Mouse (Mus musculus): ENCODE data around the gene Carnmt1.

Gene Carnmt1

DNA sequence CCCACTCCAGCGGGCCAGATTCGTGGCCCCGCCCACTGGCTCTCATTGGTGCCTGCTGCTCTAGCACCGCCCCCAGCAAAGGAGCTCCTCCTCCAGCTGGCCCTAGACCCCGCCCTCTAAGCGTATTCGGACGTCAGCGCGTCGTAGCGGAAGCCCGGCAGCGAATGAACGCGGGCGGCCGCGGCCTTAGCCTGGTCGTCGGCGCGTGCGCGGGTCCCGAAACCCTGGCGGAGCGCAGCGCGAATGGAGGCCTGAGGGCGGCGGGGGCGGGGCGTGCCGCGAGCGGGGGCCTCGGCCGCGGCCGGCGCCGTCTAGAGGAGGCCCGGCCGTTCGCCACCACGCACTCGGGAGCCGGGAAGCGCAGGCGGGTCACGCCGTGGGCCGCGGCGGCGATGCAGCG lies at the start of gene Carnmt1:
Gene Carnmt1, plus strand, starts transcription at position 157 of the 400 bp plus-strand sequence.
- peak; percentile 99 for DNase-seq

DNA sequence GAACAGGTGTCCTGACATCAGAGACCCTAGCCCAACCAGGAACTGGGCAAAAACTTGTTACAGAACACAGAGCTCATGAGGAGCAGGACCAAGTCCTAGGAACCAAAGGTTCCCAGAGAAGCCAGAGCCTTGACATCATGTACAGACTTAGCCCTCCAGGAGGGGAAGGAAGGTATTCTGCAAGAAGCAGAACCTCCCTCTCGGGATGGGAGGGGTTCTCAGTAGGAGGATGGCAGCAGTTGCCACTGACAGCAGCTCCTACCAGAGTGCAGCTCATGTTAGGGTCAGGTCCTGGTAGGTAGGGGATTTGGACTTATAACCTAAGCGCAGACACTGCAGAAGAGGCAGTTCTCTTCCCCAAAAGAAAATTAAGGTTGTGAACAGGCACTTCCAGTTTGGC lies 46.7 kb upstream of the Carnmt1 start:
- DNase-seq = no peak

DNA sequence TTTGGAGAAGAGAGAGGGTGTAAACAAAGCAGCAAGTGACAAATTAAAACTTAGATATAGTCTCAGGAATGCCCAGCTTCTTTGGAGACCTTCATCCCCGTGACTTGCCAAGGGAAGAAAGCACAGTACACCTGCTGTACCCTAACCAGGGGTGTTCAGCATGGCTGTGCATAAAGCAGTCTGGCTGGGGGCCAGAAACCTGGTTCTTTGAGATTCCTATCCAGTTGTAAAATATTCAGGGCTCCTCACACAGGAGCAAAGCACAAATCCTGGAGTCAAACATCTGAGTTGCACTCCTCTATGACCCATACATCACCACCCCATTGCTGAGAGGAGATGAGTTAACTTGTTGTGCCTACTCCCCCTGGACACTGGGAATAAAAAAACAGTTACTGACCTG lies 41.0 kb upstream of the Carnmt1 start:
- peak; percentile 94 to 97 for DNase-seq

DNA sequence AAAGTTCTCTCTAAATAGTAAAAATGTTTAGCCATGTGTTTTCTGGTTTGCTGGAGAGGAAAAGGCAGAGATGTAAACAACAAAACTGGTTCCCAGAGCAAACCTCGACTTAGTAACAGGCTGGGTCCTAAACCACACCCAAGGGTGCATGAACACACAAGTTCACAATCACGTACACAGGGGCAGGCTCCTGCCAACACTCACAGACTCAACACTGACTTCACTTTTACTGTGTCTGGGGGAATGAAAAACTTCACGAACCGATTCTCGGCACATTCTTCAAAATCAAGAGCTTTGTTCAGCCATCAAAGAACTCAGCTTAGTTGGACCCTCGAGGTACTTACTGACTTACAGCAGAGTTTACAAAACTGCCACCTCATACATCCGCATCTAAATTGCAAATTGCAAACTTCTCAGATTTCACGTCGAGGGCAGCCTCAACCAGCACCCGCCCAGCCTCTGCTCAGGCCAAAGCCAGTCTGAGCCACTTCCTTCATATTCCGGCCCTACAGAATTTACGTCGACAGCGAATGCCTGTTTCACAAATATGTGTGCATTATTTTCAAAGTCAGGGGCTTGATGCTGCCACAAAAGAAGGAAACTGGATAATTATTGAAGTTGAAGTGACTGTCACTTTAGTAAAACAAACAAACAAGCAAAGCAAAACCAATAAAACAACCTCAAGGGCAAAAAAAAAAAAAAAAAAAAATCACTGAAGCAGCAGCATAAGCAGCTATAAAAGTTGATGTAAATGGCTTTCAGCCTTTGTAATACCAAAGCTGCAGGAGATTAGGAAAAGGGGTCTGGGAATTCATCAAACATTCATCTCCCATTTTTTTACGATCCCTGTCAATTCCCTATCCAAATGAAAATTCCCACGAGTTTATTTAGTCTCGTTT lies 40.1 kb upstream of the Carnmt1 start:
- peak; percentile 66 to 83 for DNase-seq

DNA sequence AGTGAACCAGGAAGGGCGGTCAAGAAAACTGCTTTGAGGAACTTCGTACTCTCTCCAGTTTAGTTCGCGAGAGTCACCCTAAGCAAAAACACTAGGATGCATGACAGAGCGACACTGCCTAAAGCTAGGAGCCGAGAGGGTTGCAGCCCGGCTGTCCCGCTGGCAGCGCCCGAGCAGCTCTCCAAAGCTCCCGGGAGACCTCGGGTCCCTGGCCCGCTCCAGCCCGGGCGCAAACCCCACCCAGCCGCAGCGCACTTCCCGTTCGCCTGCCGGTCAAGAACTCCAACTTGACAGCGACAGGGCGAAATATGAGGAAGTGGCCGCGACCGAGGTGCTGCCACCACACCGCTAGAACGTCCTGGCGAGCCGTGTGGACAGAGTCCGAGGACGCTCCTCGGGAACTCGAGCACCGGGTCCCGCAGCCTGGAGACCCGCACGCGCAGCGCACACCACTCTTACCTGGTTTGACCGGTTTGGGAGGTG lies 39.4 kb upstream of the Carnmt1 start:
- peak; percentile 70 to 83 for DNase-seq

DNA sequence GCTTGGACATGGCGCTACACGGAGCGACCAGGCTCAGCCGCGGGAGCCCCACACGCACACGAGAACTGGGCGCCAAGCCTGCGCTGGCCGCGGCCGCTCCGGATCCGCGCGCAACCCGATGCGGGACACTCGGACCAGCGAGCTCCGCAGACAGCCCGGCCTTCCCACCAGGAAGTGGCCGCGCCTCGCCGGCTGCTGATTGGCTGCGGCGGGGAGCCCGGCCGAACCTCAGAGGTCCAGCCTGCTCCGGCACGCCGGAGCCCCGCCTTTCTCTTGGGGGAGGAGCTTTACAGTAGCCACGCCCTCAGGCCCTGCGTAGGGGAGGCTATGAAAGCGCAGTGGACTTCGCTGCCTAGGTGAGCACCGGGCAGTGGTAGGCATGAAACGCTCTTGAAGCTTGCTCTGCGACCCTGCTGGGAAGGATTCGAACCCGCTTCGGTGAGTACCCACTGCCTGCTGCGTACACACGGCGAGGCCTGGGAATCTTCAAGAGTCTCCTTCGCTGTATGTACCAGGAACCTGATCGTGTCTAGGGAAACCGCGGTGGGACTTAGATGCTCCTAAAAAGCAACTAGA lies 38.8 kb upstream of the Carnmt1 start, which contains the start of the genes Ostf1 and Nmrk1:
Gene Ostf1, minus strand, starts transcription at position 180 of the 576 bp plus-strand sequence.
Gene Nmrk1, plus strand, starts transcription at position 307 of the 576 bp plus-strand sequence.
- peak; percentile 98 to 99 for DNase-seq

DNA sequence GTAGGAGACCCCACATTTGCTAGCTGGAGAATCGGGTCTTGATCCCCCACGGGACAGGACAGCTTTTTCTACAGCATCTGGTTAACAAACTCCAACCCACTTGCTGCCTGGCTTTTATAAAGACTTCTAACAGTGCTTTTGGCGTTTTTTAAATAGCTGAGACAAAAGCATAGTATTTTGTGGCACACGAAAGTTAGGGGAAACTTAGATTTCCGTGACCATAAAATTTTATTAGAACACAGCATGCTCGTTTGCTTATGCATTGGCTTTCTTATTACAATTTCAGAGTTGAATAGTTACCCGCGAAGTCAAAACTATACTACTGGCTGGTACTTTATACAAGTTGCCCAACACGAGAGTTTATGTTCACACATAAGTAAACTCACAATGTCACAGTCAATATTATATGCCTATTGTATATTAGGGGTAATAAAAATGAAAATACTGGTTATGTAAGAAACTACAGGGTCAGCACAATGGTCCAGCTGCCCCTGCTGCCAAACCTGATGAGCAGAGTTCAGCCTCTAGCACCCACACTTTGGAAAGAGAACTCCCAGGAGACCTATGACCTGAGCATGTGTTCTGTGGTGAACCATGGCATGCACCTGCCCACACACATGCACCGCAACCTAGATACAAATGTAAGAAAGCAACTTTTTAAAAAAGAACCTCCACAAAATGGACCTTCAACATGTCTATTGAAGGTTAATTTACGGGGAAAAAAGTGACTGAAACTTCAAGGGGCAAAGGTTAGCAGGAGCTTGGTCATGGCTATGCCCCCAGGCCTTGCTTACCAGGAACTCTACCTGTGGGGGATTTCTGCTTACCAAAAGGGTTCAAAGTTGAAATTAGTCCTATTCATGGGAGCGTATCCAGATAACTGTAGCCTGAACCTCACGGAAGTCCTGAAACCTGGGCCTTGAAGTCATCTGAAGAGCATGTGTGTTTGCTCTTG lies 38.1 kb upstream of the Carnmt1 start:
- peak; percentile 38 to 73 for DNase-seq

DNA sequence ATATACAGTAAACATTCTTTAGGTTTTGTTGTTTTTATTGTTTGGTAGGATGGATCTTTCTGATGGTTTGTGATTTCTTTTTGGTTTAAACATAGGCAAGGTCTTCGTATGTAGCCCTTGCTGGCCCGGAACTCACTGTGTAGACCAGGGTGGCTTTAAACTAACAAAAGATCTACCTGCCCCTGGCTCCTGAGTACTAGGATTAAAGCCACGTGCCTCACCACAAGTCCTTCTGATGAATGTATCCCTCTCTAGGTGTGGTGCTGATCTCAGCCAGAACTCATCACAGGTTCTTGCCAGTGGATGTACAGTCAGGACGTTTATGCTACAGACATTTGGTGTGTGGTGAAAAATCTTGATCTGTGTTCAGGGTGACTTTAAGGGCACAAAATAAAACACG lies 32.6 kb upstream of the Carnmt1 start:
- DNase-seq = no peak

DNA sequence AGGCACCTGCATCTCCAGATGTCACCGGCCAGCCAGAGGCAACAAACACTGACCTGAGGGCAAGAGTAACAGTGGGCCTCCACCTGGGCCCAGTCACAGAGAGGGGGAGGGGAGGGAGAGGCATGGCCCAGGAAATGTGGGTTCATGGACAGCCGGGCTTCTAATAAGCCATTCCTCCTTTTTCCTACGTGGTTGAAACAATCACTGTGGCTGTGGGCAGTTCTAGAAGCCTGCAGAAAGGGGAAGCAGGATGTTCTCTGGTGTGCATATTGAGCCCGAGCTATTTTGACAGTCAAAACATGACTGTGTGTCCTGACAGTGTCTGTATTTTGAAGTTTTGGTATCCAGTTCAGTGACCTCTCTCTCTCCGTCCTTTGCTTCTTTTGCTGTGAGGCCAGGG lies 31.6 kb upstream of the Carnmt1 start:
- no peak for DNase-seq

DNA sequence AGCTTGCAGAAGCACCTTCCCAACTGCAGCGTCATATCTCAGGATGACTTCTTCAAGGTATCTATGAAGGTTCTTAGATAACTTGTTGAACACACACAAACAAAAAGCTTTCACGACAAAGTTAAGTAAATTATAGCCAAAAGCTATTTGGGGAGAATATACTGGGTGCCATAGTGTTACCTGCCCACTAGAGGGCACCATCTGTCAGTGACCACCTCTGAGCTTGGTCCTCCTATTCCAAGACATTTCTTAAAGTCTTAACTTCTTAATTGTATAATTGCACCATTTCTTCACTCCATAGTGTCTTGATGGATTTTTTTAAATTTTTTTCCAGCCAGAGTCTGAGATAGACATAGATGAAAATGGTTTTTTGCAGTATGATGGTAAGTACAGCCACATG lies 31.0 kb upstream of the Carnmt1 start:
- DNase-seq = no peak

DNA sequence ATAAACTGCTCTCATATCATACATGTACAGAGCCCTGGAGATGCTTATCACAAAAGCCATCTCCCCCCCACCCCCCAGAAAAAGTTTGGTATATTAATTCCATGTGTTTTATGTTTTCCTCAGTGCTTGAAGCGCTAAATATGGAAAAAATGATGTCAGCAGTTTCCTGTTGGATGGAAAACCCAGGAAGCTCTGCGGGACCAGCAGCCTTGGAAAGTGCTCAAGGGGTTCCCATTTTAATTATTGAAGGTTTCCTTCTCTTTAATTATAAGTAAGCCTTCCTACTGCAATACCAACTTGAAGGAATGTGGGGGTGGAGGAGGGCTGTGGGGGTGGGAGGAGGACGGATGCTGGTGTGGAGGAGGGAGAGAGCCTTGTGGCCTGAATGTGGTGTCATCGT lies 29.6 kb upstream of the Carnmt1 start:
- DNase-seq = no peak

DNA sequence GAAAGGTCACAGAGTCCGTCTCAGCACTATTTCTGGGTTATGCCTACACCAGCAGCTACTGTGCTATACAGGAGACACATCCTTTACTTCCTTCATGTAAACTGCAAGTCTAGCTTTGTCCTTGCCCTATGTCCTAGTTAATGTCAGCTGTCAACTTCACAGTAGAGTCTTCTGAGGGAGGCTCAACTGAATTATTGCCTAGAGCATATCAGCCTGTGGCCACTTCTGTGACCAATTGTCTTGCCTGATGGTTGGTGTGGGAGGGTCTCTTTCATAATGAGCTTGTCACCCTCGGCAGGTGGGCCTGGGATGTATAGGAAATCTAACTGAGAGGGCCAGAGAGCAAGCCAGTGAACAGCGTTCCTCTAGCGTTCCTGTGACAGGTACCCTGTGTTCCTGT lies 27.2 kb upstream of the Carnmt1 start:
- DNase-seq = no peak

DNA sequence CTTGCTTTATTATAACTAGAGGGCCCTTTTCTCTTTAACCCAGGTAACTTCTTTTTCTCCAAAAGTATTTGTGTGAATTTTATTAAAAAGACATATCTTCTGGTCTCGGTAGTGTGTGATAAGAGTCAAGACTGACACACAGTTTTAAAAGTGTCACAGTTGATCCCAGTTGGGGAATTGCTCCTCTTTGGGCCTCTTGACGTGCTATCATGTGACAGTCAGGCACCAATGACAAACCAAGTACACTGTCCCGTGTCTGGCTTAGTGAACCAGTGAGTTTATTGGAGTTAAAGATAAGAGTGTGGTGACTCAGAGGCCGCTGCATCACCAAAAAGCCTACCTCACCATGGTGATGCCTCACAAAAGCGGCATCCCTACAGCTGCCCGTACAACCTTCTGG lies 26.5 kb upstream of the Carnmt1 start:
- DNase-seq = no peak

DNA sequence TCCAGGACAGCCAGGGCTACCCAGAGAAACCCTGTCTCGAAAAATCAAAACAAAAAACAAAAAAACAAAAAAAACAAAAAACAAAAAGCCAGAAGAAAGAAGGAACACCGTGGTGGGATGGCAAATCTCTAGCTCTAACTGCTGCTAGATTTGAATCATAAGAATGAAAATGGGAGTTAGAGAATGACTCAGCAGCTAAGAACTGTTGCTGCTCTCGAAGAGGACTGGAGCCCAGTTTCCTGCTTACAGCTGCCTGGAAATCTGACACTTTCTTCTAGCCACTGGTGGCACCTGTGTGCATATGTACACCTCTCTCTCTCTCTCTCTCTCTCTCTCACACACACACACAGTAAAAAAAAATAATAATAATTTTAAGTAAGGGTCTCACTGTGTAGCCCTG lies 24.2 kb upstream of the Carnmt1 start:
- no peak for DNase-seq

DNA sequence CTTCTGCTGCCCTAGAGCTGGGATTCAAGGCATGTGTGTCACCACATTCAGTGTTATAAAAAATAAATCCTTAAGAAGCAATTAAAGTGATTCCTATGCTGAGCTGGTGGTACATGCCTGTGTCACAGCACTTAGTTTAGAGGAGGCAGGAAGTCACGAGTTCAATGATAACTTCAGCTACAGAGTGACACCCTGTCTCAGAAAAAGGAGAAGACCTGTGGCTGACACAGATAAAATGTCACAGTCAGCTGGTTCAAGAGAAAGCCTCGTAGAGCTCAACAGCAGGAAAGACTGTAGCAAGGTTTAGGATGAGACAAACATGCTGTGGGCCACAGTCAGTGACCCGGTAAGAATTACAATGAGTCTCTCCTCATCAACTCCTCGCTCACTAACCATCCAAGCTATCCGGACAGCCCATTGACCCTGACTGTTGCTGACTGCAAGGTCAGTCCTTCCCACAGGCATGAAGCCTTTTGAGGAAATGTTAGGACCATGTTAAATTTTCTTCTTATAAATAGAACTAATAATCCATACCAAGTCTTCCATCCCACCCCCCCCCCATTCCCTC lies 23.6 kb upstream of the Carnmt1 start:
- DNase-seq = no peak

DNA sequence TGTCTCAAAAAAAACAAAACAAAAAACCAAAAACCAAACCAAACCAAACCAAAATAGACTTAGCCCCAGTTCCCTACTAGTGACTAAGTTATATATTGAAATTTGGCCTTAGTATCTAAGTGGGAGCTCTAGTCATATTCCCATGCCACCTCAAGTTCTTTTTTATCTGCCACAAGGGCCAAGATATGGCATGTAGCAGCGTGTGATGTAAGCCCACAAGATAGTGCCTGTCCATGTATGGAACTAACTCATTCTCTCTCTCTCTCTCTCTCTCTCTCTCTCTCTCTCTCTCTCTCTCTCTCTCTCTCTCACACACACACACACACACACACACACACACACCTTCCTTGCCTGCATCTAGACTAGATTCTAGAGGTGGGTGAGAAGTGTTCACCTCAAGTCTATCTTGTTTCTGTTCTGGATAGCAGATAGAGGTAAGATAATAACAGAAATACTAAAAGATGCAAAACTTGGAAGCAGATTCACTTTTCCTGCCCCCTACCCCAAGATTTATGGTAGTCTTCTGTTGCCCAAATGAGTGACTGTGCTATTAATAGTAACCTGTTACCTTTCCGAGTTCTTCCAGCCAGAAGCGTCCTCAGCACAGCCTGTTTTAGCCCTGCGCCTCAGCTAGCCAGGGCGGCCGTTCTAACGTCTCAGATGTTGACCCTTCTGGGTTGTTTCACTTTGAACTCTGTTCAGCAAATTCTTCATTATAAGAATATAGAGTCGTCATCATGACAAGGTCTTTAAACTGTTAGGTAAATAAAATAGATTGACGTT lies 22.6 kb upstream of the Carnmt1 start:
- DNase-seq = no peak

DNA sequence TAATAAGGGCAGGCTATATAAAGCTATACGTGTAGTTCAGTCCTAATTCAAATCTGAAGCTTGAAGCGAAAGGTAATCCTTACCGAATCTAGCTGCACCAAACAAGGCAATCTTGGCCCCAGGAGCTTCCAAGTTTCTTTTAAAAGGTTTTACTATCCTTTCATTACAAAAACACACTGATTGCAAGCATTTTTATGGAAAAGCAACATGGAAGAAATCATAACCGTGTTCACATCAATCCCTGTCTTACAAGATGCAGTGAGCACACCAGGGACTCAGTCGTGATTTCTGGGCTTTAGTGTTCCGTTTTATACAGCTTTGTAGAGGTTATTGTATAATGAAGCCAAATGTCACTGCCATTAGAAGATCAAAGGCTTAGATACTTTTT lies 22.0 kb upstream of the Carnmt1 start:
- no peak for DNase-seq

DNA sequence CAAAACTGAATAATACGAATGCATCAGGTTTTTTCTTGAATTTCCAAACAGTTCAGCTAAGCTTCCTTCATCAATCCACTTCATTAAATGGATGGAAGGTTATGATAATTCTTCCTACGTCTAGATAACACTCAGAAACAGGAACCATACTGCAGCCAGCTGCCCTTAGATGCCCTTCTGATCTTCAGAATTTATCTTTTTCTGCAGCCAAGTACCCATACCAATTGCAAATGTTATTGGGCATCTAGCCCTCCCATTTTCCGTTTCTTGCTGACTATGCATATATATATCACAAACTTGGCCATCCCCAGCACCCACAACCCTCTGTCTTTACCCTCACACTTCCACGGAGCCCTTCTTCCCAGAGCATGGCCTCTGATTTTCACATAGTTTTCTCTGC lies 20.6 kb upstream of the Carnmt1 start:
- DNase-seq = no peak

DNA sequence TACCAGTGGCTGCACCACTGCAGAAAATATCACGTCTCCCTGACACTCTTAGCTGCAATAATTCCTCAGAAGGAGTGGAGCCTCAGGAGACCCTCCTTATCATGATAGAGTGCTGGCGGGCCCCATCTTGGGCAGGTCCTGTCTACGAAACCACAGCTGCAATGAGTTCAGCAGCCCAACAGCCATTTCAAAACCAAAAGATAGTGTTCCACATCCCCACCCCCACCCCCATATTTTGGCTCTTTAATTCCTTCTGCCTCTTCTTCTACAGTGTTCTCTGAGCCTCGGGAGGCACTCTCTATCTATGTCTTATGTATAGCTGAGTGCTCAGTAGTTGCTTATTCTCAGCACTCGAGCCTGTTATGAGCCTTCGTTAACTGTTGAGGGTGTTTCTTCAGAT lies 20.1 kb upstream of the Carnmt1 start:
- no peak for DNase-seq

DNA sequence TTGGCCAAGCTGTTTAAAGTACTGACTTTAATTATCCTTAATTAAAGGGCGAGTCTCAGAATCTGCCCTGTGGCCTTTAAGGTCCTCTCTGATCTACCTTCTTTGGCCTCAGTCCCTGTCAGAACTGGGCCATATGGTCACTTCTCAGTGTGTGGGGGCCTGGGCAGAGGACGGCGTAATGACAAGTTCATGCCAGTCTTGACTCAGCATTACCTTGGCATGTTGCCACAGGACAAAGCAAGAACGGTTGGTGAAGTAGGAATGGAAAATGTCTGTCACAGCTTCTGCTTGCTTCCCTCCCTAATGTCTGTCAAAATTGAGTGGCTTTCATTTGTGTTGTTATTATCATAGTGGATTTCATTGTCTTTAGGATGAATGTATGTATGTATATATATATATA lies 18.0 kb upstream of the Carnmt1 start:
- DNase-seq = peak; percentile 32 to 56

DNA sequence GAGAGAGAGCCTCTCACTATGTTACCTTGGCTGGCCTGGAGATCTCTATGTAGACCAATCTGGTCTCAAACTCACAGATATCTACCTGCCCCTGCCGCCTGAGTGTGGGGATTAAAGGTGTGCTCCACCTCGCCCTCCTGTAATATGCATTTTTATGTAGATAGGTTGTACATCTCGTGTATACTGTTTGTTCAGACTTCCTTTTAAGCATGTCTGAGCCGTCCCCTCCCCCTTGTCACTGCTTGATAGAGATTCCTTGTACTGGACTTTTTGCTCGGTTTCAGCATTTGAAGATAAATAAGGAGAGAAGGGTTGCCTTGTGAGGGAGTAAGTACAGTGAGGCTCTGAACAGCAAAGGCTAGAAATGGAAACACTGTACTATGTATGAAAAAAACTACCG lies 17.5 kb upstream of the Carnmt1 start:
- no peak for DNase-seq

DNA sequence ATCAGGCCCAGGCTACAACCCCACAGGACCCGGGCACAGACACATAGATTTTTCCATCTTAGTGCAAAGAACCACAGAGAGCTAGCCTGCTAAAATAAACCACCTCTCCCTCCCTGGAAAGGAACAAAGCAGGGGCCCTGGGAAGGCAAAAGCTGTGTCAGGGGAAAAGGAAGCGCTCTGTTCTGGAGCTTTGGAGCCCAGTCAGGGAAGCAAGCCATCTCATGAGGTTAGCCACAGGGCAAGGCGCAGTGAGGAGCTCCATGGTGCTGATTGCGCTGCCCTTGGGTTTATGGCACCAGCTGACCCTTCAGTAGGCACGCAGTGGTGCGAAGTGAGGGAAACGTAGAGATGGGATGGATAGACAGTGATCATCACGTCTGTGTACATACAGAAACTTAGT lies 16.2 kb upstream of the Carnmt1 start:
- no peak for DNase-seq
